Mouse (Mus musculus): ENCODE data around the gene Kcnj6. TPM values are rescaled to one million over a fixed set of nuclear protein-coding genes. Genes with fewer than 3 reads are reported as not detected.

Gene Kcnj6
- total RNA-seq, 2 experiments from 2014 or later, result not detected

GRCm38 (mm10) chr16:94724747-94725211 is 272.7 kb downstream of the Kcnj6 start:
- peak; percentile 14 to 30 for DNase-seq

GRCm38 (mm10) chr16:94724061-94724596 is 273.4 kb downstream of the Kcnj6 start:
- intact Hi-C loops (cut with DNase I), result no loop called here
- peak; percentile 64 to 74 for DNase-seq

More at GRCm38 (mm10) chr16:94724747-94725211, 272.7 kb downstream of the Kcnj6 start:
- intact Hi-C loops (cut with DNase I), result no loop called here

- intact Hi-C loops (cut with DNase I), result no loop called here
- peak in 1 of 2 experiments; percentile 6 for DNase-seq
These were observed 274.6 kb downstream of the Kcnj6 start for GRCm38 (mm10) chr16:94722936-94723335.

GRCm38 (mm10) chr16:94721549-94722006 is 275.9 kb downstream of the Kcnj6 start:
- peak; percentile 18 to 37 for DNase-seq

GRCm38 (mm10) chr16:94720476-94721153 is 276.9 kb downstream of the Kcnj6 start:
- DNase-seq, result no peak
- intact Hi-C loops (cut with DNase I), result no loop called here

More at GRCm38 (mm10) chr16:94721549-94722006, 275.9 kb downstream of the Kcnj6 start:
- intact Hi-C loops (cut with DNase I), result no loop called here

- DNase-seq, result no peak
- intact Hi-C loops (cut with DNase I), result no loop called here
These were observed 278.0 kb downstream of the Kcnj6 start for GRCm38 (mm10) chr16:94719488-94719887.

GRCm38 (mm10) chr16:94718919-94719318 is 278.6 kb downstream of the Kcnj6 start:
- DNase-seq, result no peak
- intact Hi-C loops (cut with DNase I), result no loop called here

GRCm38 (mm10) chr16:94717051-94717450 is 280.4 kb downstream of the Kcnj6 start:
- intact Hi-C loops (cut with DNase I), result no loop called here
- no peak for DNase-seq

- intact Hi-C loops (cut with DNase I), result loop anchor here (5.0 kb wide), 2 partner anchors 147 to 237 kb away; no protein-coding TSS in a partner anchor
- DNase-seq, result no peak
These were observed 283.0 kb downstream of the Kcnj6 start for GRCm38 (mm10) chr16:94714483-94714882.

- DNase-seq, result peak; percentile 88 to 93
- intact Hi-C loops (cut with DNase I), result loop anchor here (5.0 kb wide), 2 partner anchors 146 to 236 kb away; no protein-coding TSS in a partner anchor
These were observed 283.9 kb downstream of the Kcnj6 start for GRCm38 (mm10) chr16:94713480-94714094.

GRCm38 (mm10) chr16:94701971-94702370 is 295.5 kb downstream of the Kcnj6 start:
- no peak for DNase-seq
- intact Hi-C loops (cut with DNase I), result no loop called here

GRCm38 (mm10) chr16:94701141-94701540 is 296.4 kb downstream of the Kcnj6 start:
- intact Hi-C loops (cut with DNase I), result no loop called here
- DNase-seq, result no peak

Small RNA genes lying within 50 kb of the gene (microRNA-seq; reads per million reads assigned to microRNA genes)
- 0 reads per million in 2 experiments for gene Gm22745
